8 mouse cellular contexts compared by ENCODE assay signal in genomic region chr16:17807192-17808009, GRCm38 (mm10). TPM values are rescaled to one million over a fixed set of nuclear protein-coding genes. Genes with fewer than 3 reads are reported as not detected.
DNase-seq lines count a peak whose midpoint lies in the region; ATAC-seq and TF ChIP-seq lines count a peak whose summit lies in the region.

No protein-coding gene starts in this region.

- H3K27me3 ChIP-seq in embryonic facial prominence, embryonic 10.5 days (replicated peaks; ENCODE audit: low read depth, poor library complexity, severe bottlenecking), result peaks cover 87% of the 10 kb centered on the region
- peaks cover 13% of the 10 kb centered on the region for H3K27me3 ChIP-seq in heart, adult 2 months (ENCODE audit: control insufficient read depth, insufficient read depth, low read length)
- H3K27me3 ChIP-seq in kidney, adult 2 months (replicated peaks; ENCODE audit: control insufficient read depth, insufficient read depth, low read length), result 0 out of 2 replicates have a peak, but pooled peaks cover 3% of the 10 kb centered on the region
- peaks cover 47% of the 10 kb centered on the region for H3K27me3 ChIP-seq in limb, embryonic 10.5 days (ENCODE audit: low read depth, poor library complexity, severe bottlenecking)
- H3K27me3 ChIP-seq in midbrain, embryonic 12.5 days, result peaks cover 89% of the 10 kb centered on the region
- peaks cover 56% of the 10 kb centered on the region for H3K27me3 ChIP-seq in small intestine, adult 2 months (ENCODE audit: control insufficient read depth, insufficient read depth, low read length)

- WGBS in embryonic facial prominence, embryonic 10.5 days, result 2% methylated on average over 73 of the region's 73 CpGs
- WGBS in heart, adult 2 months, result 30% methylated on average over 73 of the region's 73 CpGs
- 13% methylated on average over 72 of the region's 73 CpGs for WGBS in kidney, adult 2 months
- 3% methylated on average over 73 of the region's 73 CpGs for WGBS in limb, embryonic 10.5 days
- 3% methylated on average over 66 of the region's 73 CpGs for WGBS in midbrain, embryonic 12.5 days
- WGBS in small intestine, adult 2 months, result 14% methylated on average over 72 of the region's 73 CpGs

- no peaks in the 10 kb centered on the region for H3K79me2 ChIP-seq in heart, adult 2 months (replicated peaks; ENCODE audit: control insufficient read depth, insufficient read depth, low read length)

- H3K9ac ChIP-seq in heart, adult 2 months (ENCODE audit: low read depth, low read length), result peak overlapping the region; percentile 78
- H3K9ac ChIP-seq in midbrain, embryonic 12.5 days (replicated peaks), result peak overlapping the region; percentile 93

- peak overlapping the region; percentile 89 for H3K27ac ChIP-seq in embryonic facial prominence, embryonic 10.5 days (replicated peaks)
- peak overlapping the region; percentile 38; the same call in 1 of the 2 replicates for H3K27ac ChIP-seq in heart, adult 2 months
- H3K27ac ChIP-seq in kidney, adult 2 months (ENCODE audit: insufficient read depth, low read depth, low read length), result no peak overlapping the region
- peak overlapping the region; percentile 92 for H3K27ac ChIP-seq in limb, embryonic 10.5 days
- peak overlapping the region; percentile 77 for H3K27ac ChIP-seq in midbrain, embryonic 12.5 days (replicated peaks)
- no peak overlapping the region for H3K27ac ChIP-seq in small intestine, adult 2 months (ENCODE audit: insufficient read depth, low read depth, low read length)

- H3K36me3 ChIP-seq in embryonic facial prominence, embryonic 10.5 days (replicated peaks), result peaks cover 33% of the 10 kb centered on the region
- H3K36me3 ChIP-seq in heart, adult 2 months (ENCODE audit: control insufficient read depth, insufficient read depth, low read length), result no peaks in the 10 kb centered on the region
- no peaks in the 10 kb centered on the region for H3K36me3 ChIP-seq in kidney, adult 2 months (ENCODE audit: control insufficient read depth, insufficient read depth, low read length)
- peaks cover 60% of the 10 kb centered on the region for H3K36me3 ChIP-seq in limb, embryonic 10.5 days
- no peaks in the 10 kb centered on the region for H3K36me3 ChIP-seq in midbrain, embryonic 12.5 days
- H3K36me3 ChIP-seq in small intestine, adult 2 months (ENCODE audit: control insufficient read depth, insufficient read depth, low read length), result no peaks in the 10 kb centered on the region

- TF ChIP-seq EP300 in heart, adult 2 months (IDR thresholded peaks at IDR 0.05; ENCODE audit: insufficient read depth, low read depth, low read length), result no peak

- peaks cover 85% of the 10 kb centered on the region for H3K4me1 ChIP-seq in embryonic facial prominence, embryonic 10.5 days
- peaks cover 7% of the 10 kb centered on the region for H3K4me1 ChIP-seq in heart, adult 2 months (ENCODE audit: control insufficient read depth, insufficient read depth, low read length)
- H3K4me1 ChIP-seq in kidney, adult 2 months (ENCODE audit: control insufficient read depth, insufficient read depth, low read length), result peaks cover 6% of the 10 kb centered on the region; the same call in 1 of the 2 replicates
- H3K4me1 ChIP-seq in limb, embryonic 10.5 days, result peaks cover 84% of the 10 kb centered on the region
- H3K4me1 ChIP-seq in midbrain, embryonic 12.5 days, result peaks cover 50% of the 10 kb centered on the region
- H3K4me1 ChIP-seq in small intestine, adult 2 months (ENCODE audit: control insufficient read depth, insufficient read depth, insufficient read length, low read length), result peaks cover 27% of the 10 kb centered on the region

- peak overlapping the region; percentile 98 for H3K4me2 ChIP-seq in midbrain, embryonic 12.5 days (replicated peaks)

- ATAC-seq in midbrain, embryonic 12.5 days (ENCODE audit: low FRiP score, low read depth), result peak; percentile 88

- TF ChIP-seq POLR2A in heart, adult 2 months (IDR thresholded peaks at IDR 0.05; ENCODE audit: insufficient read depth, low read depth, low read length), result no peak
- no peak for TF ChIP-seq POLR2A in kidney, adult 2 months (IDR thresholded peaks at IDR 0.05; ENCODE audit: low read depth, low read length)
- no peak for TF ChIP-seq POLR2A in small intestine, adult 2 months (IDR thresholded peaks at IDR 0.05; ENCODE audit: low read depth, low read length)

- H3K4me3 ChIP-seq in embryonic facial prominence, embryonic 10.5 days, result peak overlapping the region; percentile 67
- peak overlapping the region; percentile 51 for H3K4me3 ChIP-seq in heart, adult 2 months
- peak overlapping the region; percentile 51 for H3K4me3 ChIP-seq in kidney, adult 2 months (ENCODE audit: insufficient read depth, low read depth, low read length)
- peak overlapping the region; percentile 53 for H3K4me3 ChIP-seq in limb, embryonic 10.5 days
- H3K4me3 ChIP-seq in midbrain, embryonic 12.5 days, result peak overlapping the region; percentile 65
- peak overlapping the region; percentile 66 for H3K4me3 ChIP-seq in small intestine, adult 2 months (ENCODE audit: low read depth, low read length)

- no peaks in the 10 kb centered on the region for H3K9me3 ChIP-seq in embryonic facial prominence, embryonic 10.5 days
- no peaks in the 10 kb centered on the region for H3K9me3 ChIP-seq in limb, embryonic 10.5 days (replicated peaks)
- H3K9me3 ChIP-seq in midbrain, embryonic 12.5 days, result no peaks in the 10 kb centered on the region

- peak; percentile 93 to 94 for DNase-seq in adrenal gland, postnatal 36 days
- DNase-seq in embryonic facial prominence, embryonic 10.5 days (ENCODE audit: low spot score), result peak; percentile 93
- peak; percentile 86 to 89 for DNase-seq in heart, adult 2 months
- DNase-seq in kidney, adult 2 months, result peak; percentile 88
- peak; percentile 91 for DNase-seq in limb, embryonic 10.5 days (ENCODE audit: low spot score)
- DNase-seq in MN1 (ENCODE audit: low spot score), result no peak

- intact Hi-C loops in heart, adult 2 months (cut with DNase I), result no loop called here

- no peak for TF ChIP-seq CTCF in heart, adult 2 months (IDR thresholded peaks at IDR 0.05)
- TF ChIP-seq CTCF in kidney, adult 2 months (conservative IDR thresholded peaks at IDR 0.05; ENCODE audit: insufficient read depth, insufficient read length, low read depth, low read length), result no peak
- TF ChIP-seq CTCF in small intestine, adult 2 months (IDR thresholded peaks at IDR 0.05; ENCODE audit: extremely low read depth, insufficient read length, insufficient replicate concordance, low read depth, low read length), result no peak

RNA-seq across cellular contexts. Expression of gene Scarf2, which starts 10.3 kb away (rescaled TPM):
- total RNA-seq in adrenal gland, postnatal 36 days (2021), result 10 to 100 TPM in 1 of 2 experiments, 1 to 10 TPM in 1; 8.6 to 11.6 TPM
- 9.3 and 10.5 TPM in 2 replicates for polyA plus RNA-seq in embryonic facial prominence, embryonic 10.5 days (2016; fragmentation: Nextera tagmentation; extraction: Ambion mirVana)
- 1 to 10 TPM; 4.1 to 5.2 TPM for total RNA-seq in heart, adult 2 months (2021)
- polyA plus RNA-seq in heart, adult 2 months (2012; rRNA removed), result 10.8 and 13.4 TPM in 2 replicates
- polyA plus RNA-seq in kidney, adult 2 months (2012; rRNA removed), result 26.8 and 38.2 TPM in 2 replicates
- polyA plus RNA-seq in limb, embryonic 10.5 days (2016; fragmentation: Nextera tagmentation; extraction: Ambion mirVana), result 16.8 and 24.5 TPM in 2 replicates
- 10.1 and 12.1 TPM in 2 replicates for polyA plus RNA-seq in midbrain, embryonic 12.5 days (2016; fragmentation: Nextera tagmentation; extraction: Ambion mirVana)
- 27.7 and 33.2 TPM in 2 replicates for polyA plus RNA-seq in small intestine, adult 2 months (2012; rRNA removed)

RNA-seq across cellular contexts. Expression of gene B830017H08Rik, which starts 25.5 kb away (rescaled TPM):
- total RNA-seq in adrenal gland, postnatal 36 days (2021), result not detected
- polyA plus RNA-seq in embryonic facial prominence, embryonic 10.5 days (2016; fragmentation: Nextera tagmentation; extraction: Ambion mirVana), result not detected in 2 replicates
- total RNA-seq in heart, adult 2 months (2021), result not detected
- not detected in 2 replicates for polyA plus RNA-seq in heart, adult 2 months (2012; rRNA removed)
- polyA plus RNA-seq in kidney, adult 2 months (2012; rRNA removed), result 6.2 and 7.9 TPM in 2 replicates
- 0.55 and 0.61 TPM in 2 replicates for polyA plus RNA-seq in limb, embryonic 10.5 days (2016; fragmentation: Nextera tagmentation; extraction: Ambion mirVana)
- polyA plus RNA-seq in midbrain, embryonic 12.5 days (2016; fragmentation: Nextera tagmentation; extraction: Ambion mirVana), result 0.45 and 0.55 TPM in 2 replicates
- polyA plus RNA-seq in small intestine, adult 2 months (2012; rRNA removed), result not detected in 2 replicates

RNA-seq across cellular contexts. Expression of gene Car15, which starts 30.8 kb away (rescaled TPM):
- total RNA-seq in adrenal gland, postnatal 36 days (2021), result 1 to 10 TPM; 1.7 to 2.3 TPM
- 2.5 and 4.1 TPM in 2 replicates for polyA plus RNA-seq in embryonic facial prominence, embryonic 10.5 days (2016; fragmentation: Nextera tagmentation; extraction: Ambion mirVana)
- total RNA-seq in heart, adult 2 months (2021), result 1 to 10 TPM; 1.6 to 2.9 TPM
- 4.6 and 5.2 TPM in 2 replicates for polyA plus RNA-seq in heart, adult 2 months (2012; rRNA removed)
- 372 and 440 TPM in 2 replicates for polyA plus RNA-seq in kidney, adult 2 months (2012; rRNA removed)
- 2.5 and 3.4 TPM in 2 replicates for polyA plus RNA-seq in limb, embryonic 10.5 days (2016; fragmentation: Nextera tagmentation; extraction: Ambion mirVana)
- 4.4 and 5.8 TPM in 2 replicates for polyA plus RNA-seq in midbrain, embryonic 12.5 days (2016; fragmentation: Nextera tagmentation; extraction: Ambion mirVana)
- polyA plus RNA-seq in small intestine, adult 2 months (2012; rRNA removed), result 4.1 and 13.0 TPM in 2 replicates

RNA-seq across cellular contexts. Expression of gene Klhl22, which starts 48.0 kb away (rescaled TPM):
- total RNA-seq in adrenal gland, postnatal 36 days (2021), result 10 to 100 TPM; 38.3 to 43.1 TPM
- 64.9 and 72.8 TPM in 2 replicates for polyA plus RNA-seq in embryonic facial prominence, embryonic 10.5 days (2016; fragmentation: Nextera tagmentation; extraction: Ambion mirVana)
- total RNA-seq in heart, adult 2 months (2021), result 10 to 100 TPM; 17.3 to 18.6 TPM
- 23.6 and 30.2 TPM in 2 replicates for polyA plus RNA-seq in heart, adult 2 months (2012; rRNA removed)
- polyA plus RNA-seq in kidney, adult 2 months (2012; rRNA removed), result 50.9 and 69.4 TPM in 2 replicates
- 70.4 and 81.3 TPM in 2 replicates for polyA plus RNA-seq in limb, embryonic 10.5 days (2016; fragmentation: Nextera tagmentation; extraction: Ambion mirVana)
- polyA plus RNA-seq in midbrain, embryonic 12.5 days (2016; fragmentation: Nextera tagmentation; extraction: Ambion mirVana), result 52.8 and 57.9 TPM in 2 replicates
- polyA plus RNA-seq in small intestine, adult 2 months (2012; rRNA removed), result 34.8 and 60.9 TPM in 2 replicates

Comparison
In these comparisons a context has a peak if more than half of its experiments do, and no peak if none do; other contexts are left out.
1. H3K27ac ChIP-seq: peak in embryonic facial prominence, embryonic 10.5 days (single experiment), heart, adult 2 months (single experiment), limb, embryonic 10.5 days (single experiment) and midbrain, embryonic 12.5 days (single experiment); none in kidney, adult 2 months (single experiment) and small intestine, adult 2 months (single experiment).
2. RNA of gene Car15, which starts 30.8 kb away (polyA plus RNA-seq): 372 to 440 TPM in kidney, adult 2 months; 4.1 to 13.0 TPM in small intestine, adult 2 months, 4.6 to 5.2 TPM in heart, adult 2 months, 4.4 to 5.8 TPM in midbrain, embryonic 12.5 days, 2.5 to 4.1 TPM in embryonic facial prominence, embryonic 10.5 days and 2.5 to 3.4 TPM in limb, embryonic 10.5 days; every median in the first group is over 10 times any median in the second.
3. Peak in every context shown above with its lines, with median percentiles within 50 percentile points of each other: H3K4me3 ChIP-seq.